Comparison of ENCODE assay signal across 42 mouse cellular contexts in genomic region chr13:93685226-93685625, GRCm38 (mm10). TPM values are rescaled to one million over a fixed set of nuclear protein-coding genes. Genes with fewer than 3 reads are reported as not detected.
"Had no signal": no experiment of that assay in that cellular context is flagged by ENCODE, and none has a peak within 500 bp of the region (broad histone marks: within the 10 kb centered on the region; RNA-seq: fewer than 3 reads in every experiment).

No protein-coding gene starts in this region.

- H3K36me3 ChIP-seq: heart, embryonic 12.5 days; heart, embryonic 13.5 days; heart, embryonic 15.5 days; hindbrain, embryonic 10.5 days; hindbrain, embryonic 12.5 days; hindbrain, embryonic 13.5 days; hindbrain, embryonic 15.5 days; intestine, embryonic 15.5 days; kidney, embryonic 15.5 days had no signal

- H3K4me3 ChIP-seq: heart, embryonic 12.5 days; heart, embryonic 13.5 days; heart, embryonic 15.5 days; hindbrain, embryonic 10.5 days; hindbrain, embryonic 12.5 days; hindbrain, embryonic 13.5 days; hindbrain, embryonic 15.5 days; intestine, embryonic 15.5 days; kidney, embryonic 15.5 days; layer of hippocampus, adult 2 months; left cerebral cortex, adult 2 months had no signal

- H3K4me1 ChIP-seq: heart, embryonic 12.5 days; heart, embryonic 13.5 days; heart, embryonic 15.5 days; hindbrain, embryonic 13.5 days; hindbrain, embryonic 15.5 days; intestine, embryonic 15.5 days had no signal

- DNase-seq: heart, postnatal 10 days; heart, postnatal 36 days; heart, postnatal 4 days; kidney, adult 11 months; kidney, adult 18-20 months; kidney, adult 2 months; kidney, adult 8-10 months; kidney, adult 9 months; kidney, postnatal 10 days; kidney, postnatal 14 days; kidney, postnatal 36 days; kidney, postnatal 4 days; layer of hippocampus, adult 9-11 months; layer of hippocampus, postnatal 36 days had no signal

- H3K27me3 ChIP-seq: heart, embryonic 12.5 days; heart, embryonic 13.5 days; heart, embryonic 15.5 days; hindbrain, embryonic 12.5 days; hindbrain, embryonic 13.5 days; hindbrain, embryonic 15.5 days; intestine, embryonic 15.5 days; kidney, embryonic 15.5 days had no signal

- H3K27ac ChIP-seq: heart, embryonic 13.5 days; heart, embryonic 15.5 days; hindbrain, embryonic 10.5 days; hindbrain, embryonic 12.5 days; hindbrain, embryonic 13.5 days; hindbrain, embryonic 14.5 days; hindbrain, embryonic 15.5 days; hindbrain, postnatal 0 days; intestine, embryonic 15.5 days; kidney, embryonic 15.5 days; kidney, postnatal 0 days; layer of hippocampus, adult 2 months; left cerebral cortex, adult 2 months had no signal

- H3K9me3 ChIP-seq: heart, embryonic 12.5 days; heart, embryonic 15.5 days; hindbrain, embryonic 10.5 days; hindbrain, embryonic 12.5 days; hindbrain, embryonic 13.5 days; hindbrain, embryonic 15.5 days; intestine, embryonic 15.5 days; kidney, embryonic 15.5 days had no signal

RNA-seq across cellular contexts. Expression of gene Dmgdh, which starts 11.0 kb away (rescaled TPM):
- total RNA-seq: heart, postnatal 10 days; heart, postnatal 25 days; heart, postnatal 36 days; heart, postnatal 4 days; hematopoietic stem cell, adult 5-6 weeks had no signal
- polyA plus RNA-seq: heart, postnatal 0 days; inflammation-experienced regulatory T-cells, adult 6 months had no signal

RNA-seq across cellular contexts. Expression of gene Bhmt2, which starts 11.1 kb away (rescaled TPM):
- total RNA-seq: heart, postnatal 10 days; heart, postnatal 25 days; heart, postnatal 36 days; heart, postnatal 4 days; hematopoietic stem cell, adult 5-6 weeks; hindbrain, postnatal 0 days had no signal
- polyA plus RNA-seq: heart, embryonic 14.5 days; heart, embryonic 15.5 days; heart, postnatal 0 days; hindbrain, embryonic 11.5 days; hindbrain, embryonic 12.5 days; hindbrain, embryonic 14.5 days; inflammation-experienced regulatory T-cells, adult 6 months had no signal

RNA-seq across cellular contexts. Expression of gene Bhmt, which starts 47.5 kb away (rescaled TPM):
- total RNA-seq: heart, postnatal 10 days; heart, postnatal 25 days; heart, postnatal 36 days; hematopoietic stem cell, adult 5-6 weeks; layer of hippocampus, adult 18-20 months; layer of hippocampus, adult 2 months; layer of hippocampus, adult 8-10 months; layer of hippocampus, postnatal 10 days; layer of hippocampus, postnatal 25 days; layer of hippocampus, postnatal 36 days; left cerebral cortex, adult 18-20 months; left cerebral cortex, adult 2 months; left cerebral cortex, adult 8-10 months had no signal
- polyA plus RNA-seq: heart, embryonic 14.5 days; heart, embryonic 16.5 days; intestine, embryonic 14.5 days had no signal
